Mouse (Mus musculus): ENCODE results near the gene Mthfd1l.

GRCm38 (mm10) chr10:4041691-4042090 is 68.8 kb downstream of the Mthfd1l start:
- no peak for TF ChIP-seq POLR2A (IDR thresholded peaks at IDR 0.05; ENCODE audit: low read depth, low read length)
- TF ChIP-seq CTCF (IDR thresholded peaks at IDR 0.05; ENCODE audit: extremely low read depth, insufficient read depth, insufficient read length, insufficient replicate concordance), result peak; percentile 46; the same call in 1 of the 2 replicates
